Mouse (Mus musculus): ENCODE measurements at regions not wholly inside any gene's neighbourhood (a gene's known extent, or its start where the extent isn't known, plus 50 kb on each side); places are given as distances from the start of the nearest gene placed in this dataset.

- DNase-seq (ENCODE audit: low read depth, low spot score): no peak
These were observed 477.9 kb downstream of the Klf12 start for GRCm38 (mm10) chr14:99806599-99806998.

GRCm38 (mm10) chr14:99812741-99813485, 471.6 kb downstream of the Klf12 start:
- no peak for DNase-seq (ENCODE audit: low read depth, low spot score)
